Mouse (Mus musculus) lung, embryonic 16.5 days (tissue): ENCODE results near the gene Ydjc. TPM values are rescaled to one million over a fixed set of nuclear protein-coding genes. Genes with fewer than 3 reads are reported as not detected.

Experiments
- ATAC-seq: fragments of 200-750 bp; cut with Nextera tagmentation; 2 replicates; pipeline ENCODE4 v1.8.0; 2017; ENCODE audit warnings: low read depth, mild to moderate bottlenecking, moderate library complexity
- H3K27ac ChIP-seq: fragments of 300-500 bp; sonication (generic); 2 replicates; pipeline ENCODE4 v1.5.1; 2014; ENCODE audit warnings: mild to moderate bottlenecking, control low read depth, low read length
- H3K27me3 ChIP-seq: fragments of 300-500 bp; sonication (generic); 2 replicates; pipeline ENCODE4 v1.6.1; 2014; ENCODE audit warnings: low read depth, low read length, mixed read lengths; ENCODE audit not compliant: control insufficient read depth, insufficient read depth
- H3K36me3 ChIP-seq: fragments of 300-500 bp; sonication (generic); 2 replicates; pipeline ENCODE4 v1.6.1; 2014; ENCODE audit warnings: low read length; ENCODE audit not compliant: control insufficient read depth, insufficient read depth
- H3K4me1 ChIP-seq: fragments of 300-500 bp; sonication (generic); replicated peaks from 2 replicates; pipeline ENCODE4 v1.6.1; 2014; ENCODE audit warnings: low read length, mixed read lengths; ENCODE audit not compliant: control insufficient read depth, insufficient read depth
- H3K4me2 ChIP-seq: fragments of 300-500 bp; sonication (generic); 2 replicates; pipeline ENCODE4 v1.6.1; 2014; ENCODE audit warnings: low read depth, low read length, control low read depth
- H3K4me3 ChIP-seq: fragments of 300-500 bp; sonication (generic); 2 replicates; pipeline ENCODE4 v1.5.1; 2014; ENCODE audit warnings: mild to moderate bottlenecking, low read length, control low read depth
- H3K9ac ChIP-seq: fragments of 300-500 bp; sonication (generic); 2 replicates; pipeline ENCODE4 v1.6.1; 2014; ENCODE audit warnings: low read length, control low read depth
- H3K9me3 ChIP-seq: fragments of 300-500 bp; sonication (generic); 2 replicates; pipeline ENCODE4 v1.6.1; 2016; ENCODE audit warnings: low read length; ENCODE audit not compliant: control insufficient read depth
- WGBS: fragments of 180-500 bp; shearing (Covaris S2); extraction: QIAGEN DNeasy Blood & Tissue Kit; methylation state at CpG from one replicate; pipeline ENCODE4 v1.1.7; 2014; 5-methylcytosine and 5-hydroxymethylcytosine counted together
- polyA plus RNA-seq: library from polyadenylated mRNA; unstranded; fragments of >200 nt; fragmentation: Nextera tagmentation; extraction: Ambion mirVana; gene quantifications from 2 replicates; pipeline ENCODE4 v1.2.1, GENCODE M21; 2015

Gene Ydjc
- polyA plus RNA-seq, 1 experiment from 2014 or later, result 6.2 TPM

DNA sequence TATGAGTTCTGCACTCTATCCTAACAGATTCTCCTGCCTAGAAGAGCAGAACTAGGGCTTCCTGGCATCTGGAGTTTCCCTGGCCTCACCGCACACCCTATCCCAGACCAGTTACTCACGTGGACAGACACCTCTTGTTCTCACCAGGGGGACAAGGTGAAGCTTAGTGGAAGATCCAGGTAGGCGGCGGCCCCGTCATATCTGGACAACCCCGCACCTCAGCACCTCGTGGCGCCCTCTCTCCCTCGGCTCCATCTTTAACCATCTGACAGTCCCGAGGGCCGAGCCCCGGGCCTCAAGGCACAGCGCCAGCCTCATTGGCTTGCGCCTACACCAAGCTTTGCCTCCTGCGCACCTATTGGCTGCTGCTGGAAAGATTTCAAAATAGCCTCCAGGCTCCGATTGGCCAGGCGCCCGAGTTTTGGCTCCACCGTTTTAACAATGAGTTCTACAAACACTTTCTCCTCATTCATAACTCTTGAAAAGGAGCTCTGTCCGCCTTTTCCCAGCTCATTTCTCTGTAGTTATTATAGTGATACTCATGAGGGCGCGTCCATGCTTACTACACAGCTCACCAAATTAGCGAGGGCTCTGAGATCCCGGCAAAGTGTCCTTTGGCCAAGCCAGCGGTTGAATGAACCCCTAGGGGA lies 19.4 kb upstream of the Ydjc start, which contains the start of gene 2610318N02Rik:
Gene 2610318N02Rik, minus strand, starts transcription at position 297 of the 650 bp plus-strand sequence.
- peak within 1 kb of the TSS; percentile 85 for H3K4me2 ChIP-seq
- no peaks in the 10 kb centered on the region for H3K27me3 ChIP-seq
- H3K36me3 ChIP-seq, result peaks cover 6% of the 10 kb centered on the region; the same call in 1 of the 2 replicates
- peak; percentile 94 for ATAC-seq
- H3K27ac ChIP-seq, result peak within 1 kb of the TSS; percentile 69
- under 1% methylated on average over 25 of the region's 25 CpGs for WGBS
- H3K4me1 ChIP-seq, result peaks cover 20% of the 10 kb centered on the region
- peak within 1 kb of the TSS; percentile 62 for H3K4me3 ChIP-seq
- no peaks in the 10 kb centered on the region for H3K9me3 ChIP-seq
- H3K9ac ChIP-seq, result peak within 1 kb of the TSS; percentile 71

DNA sequence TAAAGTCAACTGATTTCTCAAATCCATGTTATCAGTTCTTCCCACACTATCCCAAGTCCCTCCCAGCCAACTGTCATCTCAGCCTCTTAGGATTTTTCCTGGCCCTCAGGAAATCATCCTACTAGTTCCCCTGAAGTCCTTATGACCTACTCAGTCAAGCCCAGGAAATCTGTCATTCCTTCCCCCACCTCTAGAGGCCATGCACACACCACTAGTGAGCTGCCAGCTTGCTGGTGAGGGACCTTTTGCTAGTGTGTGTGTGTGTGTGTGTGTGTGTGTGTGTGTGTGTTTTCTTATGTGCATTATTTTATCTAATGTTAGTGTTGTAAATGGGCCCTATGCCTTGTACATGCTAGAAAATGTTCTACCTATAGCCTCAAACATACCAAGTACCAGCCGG lies 17.1 kb upstream of the Ydjc start:
- Histone ChIP-seq H3K4me1 (peaks cover 29% of the 10 kb centered on the region), H3K27me3 (no peaks in the 10 kb centered on the region), H3K4me2 (no peak overlapping the region), H3K9me3 (no peaks in the 10 kb centered on the region), H3K4me3 (no peak overlapping the region), H3K27ac (no peak overlapping the region), H3K36me3 (peaks cover 4% of the 10 kb centered on the region; the same call in 1 of the 2 replicates), H3K9ac (no peak overlapping the region)
- ATAC-seq, result no peak
- 93% methylated on average over 1 of the region's 1 CpGs for WGBS

GRCm38 (mm10) chr16:17131191-17132088 lies 13.0 kb upstream of the Ydjc start:
- Histone ChIP-seq H3K36me3 (no peaks in the 10 kb centered on the region), H3K9ac (peak overlapping the region; percentile 75), H3K27me3 (no peaks in the 10 kb centered on the region), H3K4me2 (peak overlapping the region; percentile 97), H3K9me3 (no peaks in the 10 kb centered on the region), H3K27ac (peak overlapping the region; percentile 12; the same call in 1 of the 2 replicates), H3K4me3 (peak overlapping the region; percentile 84), H3K4me1 (peaks cover 16% of the 10 kb centered on the region)
- 4% methylated on average over 43 of the region's 43 CpGs for WGBS
- ATAC-seq, result peak; percentile 66

DNA sequence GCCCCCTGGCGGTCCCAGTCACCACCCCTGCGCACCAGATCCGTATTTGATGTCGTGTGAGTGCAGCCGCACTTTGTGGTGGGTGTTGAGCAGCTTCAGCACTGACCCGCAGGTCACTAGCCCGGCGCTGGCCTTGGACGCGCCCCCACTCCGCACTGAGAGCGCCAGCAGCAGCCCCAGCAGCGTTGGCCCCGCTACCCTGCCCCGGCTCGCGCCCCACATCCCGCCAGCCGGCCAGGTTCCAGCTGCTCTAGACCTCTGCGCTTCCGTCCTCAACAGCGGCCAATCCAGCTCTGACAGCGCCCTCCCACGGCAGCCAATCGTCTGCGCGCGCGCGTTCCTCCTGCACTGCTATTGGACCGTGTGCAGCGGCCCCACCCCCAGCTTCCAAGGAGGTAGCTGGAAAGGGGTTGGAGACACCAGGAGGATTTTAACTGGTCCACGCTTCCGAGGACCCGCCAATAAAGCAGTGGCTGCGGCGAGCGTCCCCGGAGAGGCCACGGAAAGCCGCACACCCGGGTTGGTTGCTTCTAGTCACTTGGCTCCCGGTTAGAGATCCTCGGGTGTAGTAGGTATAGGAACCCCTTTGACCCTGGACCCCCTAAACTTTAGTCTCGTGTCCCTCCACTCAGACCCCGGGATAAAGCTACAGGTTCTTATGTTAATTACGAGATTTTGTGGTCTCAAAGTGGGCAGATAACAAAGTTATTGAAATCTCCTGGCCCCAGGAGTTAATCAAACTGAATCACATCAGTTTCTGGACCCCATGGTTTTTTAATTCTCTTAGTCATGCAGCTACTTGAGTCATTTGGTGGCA lies 12.1 kb upstream of the Ydjc start, which contains the start of gene Sdf2l1:
Gene Sdf2l1, minus strand, starts transcription at position 295 of the 817 bp plus-strand sequence.
- H3K4me3 ChIP-seq, result peak within 1 kb of the TSS; percentile 84
- H3K36me3 ChIP-seq, result no peaks in the 10 kb centered on the region
- peak; percentile 99 for ATAC-seq
- under 1% methylated on average over 47 of the region's 47 CpGs for WGBS
- H3K27ac ChIP-seq, result peak within 1 kb of the TSS; percentile 12; the same call in 1 of the 2 replicates
- H3K27me3 ChIP-seq, result no peaks in the 10 kb centered on the region
- H3K4me1 ChIP-seq, result peaks cover 16% of the 10 kb centered on the region
- H3K9ac ChIP-seq, result peak within 1 kb of the TSS; percentile 75
- H3K4me2 ChIP-seq, result peak within 1 kb of the TSS; percentile 97
- H3K9me3 ChIP-seq, result no peaks in the 10 kb centered on the region

DNA sequence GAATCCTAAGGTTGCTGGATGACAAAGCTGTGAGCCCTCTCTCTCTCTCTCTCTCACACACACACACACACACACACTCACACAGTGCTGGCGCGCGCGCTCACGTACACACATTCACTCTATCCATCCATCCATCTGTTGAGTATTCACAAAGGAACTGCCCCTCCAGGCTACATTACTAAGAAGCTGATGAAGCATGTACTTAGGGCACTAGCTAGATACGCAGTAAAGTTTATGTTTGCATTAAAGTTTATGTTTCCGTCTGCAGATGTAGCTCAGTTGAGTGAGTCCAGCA lies 11.6 kb upstream of the Ydjc start:
- 0 out of 2 replicates have a peak, but pooled peaks have one; percentile 6 for ATAC-seq
- Histone ChIP-seq H3K9me3 (no peaks in the 10 kb centered on the region), H3K36me3 (no peaks in the 10 kb centered on the region), H3K27me3 (no peaks in the 10 kb centered on the region), H3K4me3 (peak overlapping the region; percentile 84), H3K9ac (peak overlapping the region; percentile 27), H3K4me1 (peaks cover 16% of the 10 kb centered on the region), H3K27ac (no peak overlapping the region), H3K4me2 (peak overlapping the region; percentile 52)
- WGBS, result 20% methylated on average over 7 of the region's 7 CpGs

DNA sequence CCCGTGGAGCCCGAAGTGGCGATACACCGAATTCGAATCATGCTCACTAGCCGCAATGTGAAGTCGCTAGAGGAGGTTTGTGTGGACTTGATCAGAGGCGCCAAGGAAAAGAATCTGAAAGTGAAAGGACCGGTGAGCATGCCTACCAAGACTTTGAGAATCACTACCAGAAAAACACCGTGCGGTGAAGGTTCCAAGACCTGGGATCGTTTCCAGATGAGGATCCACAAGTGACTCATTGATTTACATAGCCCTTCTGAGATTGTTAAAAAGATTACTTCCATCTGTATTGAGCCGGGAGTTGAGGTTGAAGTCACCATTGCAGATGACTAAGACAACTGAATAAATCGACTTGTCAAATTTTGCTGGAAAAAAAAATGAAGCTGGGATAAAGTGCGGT lies 7.1 kb upstream of the Ydjc start:
- Histone ChIP-seq H3K27ac (no peak overlapping the region), H3K27me3 (no peaks in the 10 kb centered on the region), H3K9ac (no peak overlapping the region), H3K4me2 (no peak overlapping the region), H3K9me3 (no peaks in the 10 kb centered on the region), H3K4me1 (peaks cover 7% of the 10 kb centered on the region), H3K4me3 (no peak overlapping the region), H3K36me3 (no peaks in the 10 kb centered on the region)
- WGBS, result 81% methylated on average over 15 of the region's 15 CpGs
- no peak for ATAC-seq

GRCm38 (mm10) chr16:17146772-17147235 lies 2.4 kb downstream of the Ydjc start, which contains the start of gene Ccdc116:
Ccdc116 (minus strand) TSS chr16:17147229.
- H3K9me3 ChIP-seq, result no peaks in the 10 kb centered on the region
- WGBS, result under 1% methylated on average over 34 of the region's 34 CpGs
- H3K9ac ChIP-seq, result peak within 1 kb of the TSS; percentile 67
- H3K4me2 ChIP-seq, result peak within 1 kb of the TSS; percentile 99
- no peaks in the 10 kb centered on the region; the same call in 1 of the 2 replicates for H3K36me3 ChIP-seq
- peaks cover 13% of the 10 kb centered on the region for H3K4me1 ChIP-seq
- no peaks in the 10 kb centered on the region for H3K27me3 ChIP-seq
- no peak within 1 kb of the TSS for H3K27ac ChIP-seq
- H3K4me3 ChIP-seq, result peak within 1 kb of the TSS; percentile 66
- peak; percentile 87 for ATAC-seq

DNA sequence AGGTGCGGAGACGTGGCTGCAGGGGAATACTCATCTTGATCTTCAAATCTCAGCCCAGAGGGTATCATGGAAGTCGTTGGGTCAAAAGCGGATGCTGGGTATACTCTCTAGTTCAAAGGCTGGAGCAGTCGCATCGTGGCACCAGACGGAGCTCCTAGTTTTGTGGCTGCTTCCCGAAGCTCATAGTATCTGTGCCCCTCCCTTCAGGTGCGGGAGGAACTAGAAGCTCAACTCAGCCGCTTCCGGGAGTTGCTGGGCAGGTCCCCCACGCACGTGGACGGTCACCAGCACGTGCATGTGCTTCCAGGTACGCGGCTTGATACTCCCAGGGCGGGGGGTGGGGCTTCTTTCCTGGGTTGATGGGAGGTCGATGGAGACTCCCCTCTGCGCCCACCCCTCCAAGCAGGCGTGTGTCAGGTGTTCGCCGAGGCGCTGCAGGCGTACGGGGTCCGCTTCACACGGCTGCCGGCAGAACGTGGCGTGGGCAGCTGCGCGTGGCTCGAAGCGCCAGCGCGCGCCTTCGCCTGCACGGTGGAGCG lies 3.0 kb downstream of the Ydjc start:
- WGBS, result under 1% methylated on average over 41 of the region's 41 CpGs
- H3K27me3 ChIP-seq, result no peaks in the 10 kb centered on the region
- H3K27ac ChIP-seq, result no peak overlapping the region
- peaks cover 13% of the 10 kb centered on the region for H3K4me1 ChIP-seq
- peaks cover 1% of the 10 kb centered on the region; the same call in 1 of the 2 replicates for H3K36me3 ChIP-seq
- H3K4me2 ChIP-seq, result peak overlapping the region; percentile 99
- H3K4me3 ChIP-seq, result peak overlapping the region; percentile 66
- peak overlapping the region; percentile 67 for H3K9ac ChIP-seq
- peak; percentile 20 for ATAC-seq
- no peaks in the 10 kb centered on the region for H3K9me3 ChIP-seq
